Mouse (Mus musculus) spleen, adult 2 months (tissue): ENCODE results near the gene Zdhhc1.

Source experiments
- CTCF ChIP-seq: fragments of 200-500 bp; IDR thresholded peaks from 2 replicates; pipeline ENCODE4 v1.5.1; 2011; ENCODE audit warnings: mild to moderate bottlenecking, inconsistent platforms; ENCODE audit not compliant: insufficient read depth, insufficient read length, insufficient replicate concordance; ENCODE audit errors: extremely low read depth
- POLR2A ChIP-seq: fragments of 200-500 bp; IDR thresholded peaks from 2 replicates; pipeline ENCODE4 v1.6.1; 2011; ENCODE audit warnings: low read depth, low read length, inconsistent platforms

GRCm38 (mm10) chr8:105477792-105478191, 18.9 kb downstream of the Zdhhc1 start:
- TF ChIP-seq POLR2A = no peak
- no peak for TF ChIP-seq CTCF
